Comparison of ENCODE assay signal across 19 mouse cellular contexts in the genomic region with DNA sequence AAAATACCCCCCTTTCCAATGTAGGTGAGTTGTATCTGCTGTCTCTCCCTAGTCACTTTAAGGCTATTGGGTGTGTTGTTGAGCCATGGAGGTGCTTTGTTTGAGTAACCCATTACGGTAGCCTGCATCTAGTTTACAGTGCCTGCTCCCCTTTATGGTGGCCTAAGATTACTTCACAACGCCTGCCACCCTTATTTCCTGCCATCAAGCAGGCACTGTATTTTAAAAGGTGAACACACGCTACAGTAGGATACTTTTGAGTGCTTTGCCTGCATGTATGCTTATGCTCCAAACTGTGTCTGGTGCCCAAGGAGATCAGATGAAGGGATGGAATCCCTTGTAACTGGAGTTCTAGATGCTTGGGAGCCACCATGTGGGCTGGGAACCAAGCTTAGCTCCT. TPM values are rescaled to one million over a fixed set of nuclear protein-coding genes. Genes with fewer than 3 reads are reported as not detected.
"Had no signal": no experiment of that assay in that cellular context is flagged by ENCODE, and none has a peak within 500 bp of the region (broad histone marks: within the 10 kb centered on the region; RNA-seq: fewer than 3 reads in every experiment).

No protein-coding gene starts in this region.

- H3K4me1 ChIP-seq: limb, embryonic 15.5 days; lung, embryonic 15.5 days; neural tube, embryonic 13.5 days had no signal

- H3K9me3 ChIP-seq: limb, embryonic 15.5 days; liver, embryonic 12.5 days; lung, embryonic 15.5 days; megakaryocyte, embryonic 14.5 days; midbrain, embryonic 15.5 days; neural tube, embryonic 13.5 days had no signal

- H3K27ac ChIP-seq: kidney, postnatal 0 days; limb, embryonic 15.5 days; liver, embryonic 12.5 days; lung, embryonic 15.5 days; macrophage; midbrain, embryonic 15.5 days; neural tube, embryonic 13.5 days; stomach, postnatal 0 days had no signal

- H3K9ac ChIP-seq: limb, embryonic 15.5 days; liver, embryonic 12.5 days; lung, embryonic 15.5 days; midbrain, embryonic 15.5 days; neural tube, embryonic 13.5 days had no signal

- H3K36me3 ChIP-seq: limb, embryonic 15.5 days; liver, embryonic 12.5 days; lung, embryonic 15.5 days; midbrain, embryonic 15.5 days; neural tube, embryonic 13.5 days had no signal

- H3K27me3 ChIP-seq: limb, embryonic 15.5 days; midbrain, embryonic 15.5 days; neural tube, embryonic 13.5 days had no signal

- DNase-seq: kidney, adult 8-10 months; kidney, postnatal 36 days; layer of hippocampus, adult 9-11 months; layer of hippocampus, postnatal 36 days; lung, postnatal 14 days; retina, postnatal 1 day had no signal

- H3K4me3 ChIP-seq: limb, embryonic 15.5 days; liver, embryonic 12.5 days; lung, embryonic 15.5 days; megakaryocyte, embryonic 14.5 days; midbrain, embryonic 15.5 days; neural tube, embryonic 13.5 days had no signal

- ATAC-seq: liver, embryonic 12.5 days; midbrain, embryonic 15.5 days had no signal

- H3K4me2 ChIP-seq: limb, embryonic 15.5 days; liver, embryonic 12.5 days; lung, embryonic 15.5 days; midbrain, embryonic 11.5 days; midbrain, embryonic 15.5 days; neural tube, embryonic 13.5 days had no signal

RNA-seq across cellular contexts. Expression of a gene that starts 2.2 kb away (rescaled TPM):
- polyA plus RNA-seq: kidney, postnatal 0 days; limb, embryonic 11.5 days; liver, embryonic 12.5 days; liver, embryonic 16.5 days; lung, embryonic 15.5 days; macrophage; midbrain, embryonic 11.5 days; midbrain, embryonic 15.5 days; neural tube, embryonic 13.5 days; stomach, postnatal 0 days; urinary bladder, adult 2 months had no signal
